Mouse (Mus musculus) spleen, adult 2 months (tissue): ENCODE measurements around the gene Tlx2.

Experiments
- CTCF ChIP-seq: fragments of 200-500 bp; IDR thresholded peaks from 2 replicates; pipeline ENCODE4 v1.5.1; 2011; ENCODE audit warnings: mild to moderate bottlenecking, inconsistent platforms; ENCODE audit not compliant: insufficient read depth, insufficient read length, insufficient replicate concordance; ENCODE audit errors: extremely low read depth
- POLR2A ChIP-seq: fragments of 200-500 bp; IDR thresholded peaks from 2 replicates; pipeline ENCODE4 v1.6.1; 2011; ENCODE audit warnings: low read depth, low read length, inconsistent platforms

GRCm38 (mm10) chr6:83086121-83087035, 16.3 kb upstream of the Tlx2 start, which contains the start of gene Lbx2:
- no peak for TF ChIP-seq POLR2A
- TF ChIP-seq CTCF: no peak
